Mouse (Mus musculus) small intestine, adult 2 months (tissue): ENCODE data around the gene Lsamp. TPM values are rescaled to one million over a fixed set of nuclear protein-coding genes. Genes with fewer than 3 reads are reported as not detected.

ENCODE experiments used
- H3K27ac ChIP-seq: fragments of 200-500 bp; 2 replicates; pipeline ENCODE4 v1.5.1; 2012; ENCODE audit warnings: low read depth, low read length, control low read depth, inconsistent platforms; ENCODE audit not compliant: insufficient read depth
- H3K27me3 ChIP-seq: fragments of 200-500 bp; 2 replicates; pipeline ENCODE4 v1.6.1; 2012; ENCODE audit warnings: mild to moderate bottlenecking, moderate library complexity, low read length, inconsistent platforms; ENCODE audit not compliant: control insufficient read depth, insufficient read depth
- H3K36me3 ChIP-seq: fragments of 200-500 bp; 2 replicates; pipeline ENCODE4 v1.6.1; 2012; ENCODE audit warnings: mild to moderate bottlenecking, low read length, control low read depth, inconsistent platforms; ENCODE audit not compliant: control insufficient read depth, insufficient read depth
- H3K4me1 ChIP-seq: fragments of 200-500 bp; 2 replicates; pipeline ENCODE4 v1.6.1; 2012; ENCODE audit warnings: low read length, inconsistent platforms, mixed read lengths; ENCODE audit not compliant: control insufficient read depth, insufficient read depth, insufficient read length
- H3K4me3 ChIP-seq: fragments of 200-500 bp; 2 replicates; pipeline ENCODE4 v1.5.1; 2012; ENCODE audit warnings: low read depth, mild to moderate bottlenecking, control low read depth, inconsistent platforms, low read length, moderate library complexity
- CTCF ChIP-seq: fragments of 200-500 bp; IDR thresholded peaks from 2 replicates; pipeline ENCODE4 v1.5.1; 2012; ENCODE audit warnings: low read depth, mild to moderate bottlenecking, control low read depth, inconsistent platforms, low read length, moderate library complexity, mixed read lengths; ENCODE audit not compliant: insufficient replicate concordance, insufficient read length; ENCODE audit errors: extremely low read depth
- POLR2A ChIP-seq: fragments of 200-500 bp; IDR thresholded peaks from 2 replicates; pipeline ENCODE4 v1.6.1; 2012; ENCODE audit warnings: low read depth, mild to moderate bottlenecking, control low read depth, inconsistent platforms, low read length, moderate library complexity
- WGBS: fragments of 180-500 bp; shearing (Covaris S2); methylation state at CpG from one replicate; pipeline ENCODE4 v1.1.7; 2018; 5-methylcytosine and 5-hydroxymethylcytosine counted together
- polyA plus RNA-seq: library from polyadenylated mRNA; depleted of rRNA; stranded (reverse); fragments of >200 nt; gene quantifications from 2 replicates; pipeline ENCODE4 v1.2.3, GENCODE M21; 2012

Gene Lsamp
- polyA plus RNA-seq, 1 experiment: 0.08 TPM

- WGBS: 75% methylated on average over 6 of the region's 6 CpGs
- Histone ChIP-seq H3K36me3 (no peaks in the 10 kb centered on the region), H3K27me3 (no peaks in the 10 kb centered on the region), H3K27ac (no peak overlapping the region), H3K4me3 (no peak overlapping the region), H3K4me1 (no peaks in the 10 kb centered on the region)
- no peak for TF ChIP-seq CTCF
- no peak for TF ChIP-seq POLR2A
These were observed 1780.1 kb downstream of the Lsamp start for GRCm38 (mm10) chr16:41764285-41764684.

DNA sequence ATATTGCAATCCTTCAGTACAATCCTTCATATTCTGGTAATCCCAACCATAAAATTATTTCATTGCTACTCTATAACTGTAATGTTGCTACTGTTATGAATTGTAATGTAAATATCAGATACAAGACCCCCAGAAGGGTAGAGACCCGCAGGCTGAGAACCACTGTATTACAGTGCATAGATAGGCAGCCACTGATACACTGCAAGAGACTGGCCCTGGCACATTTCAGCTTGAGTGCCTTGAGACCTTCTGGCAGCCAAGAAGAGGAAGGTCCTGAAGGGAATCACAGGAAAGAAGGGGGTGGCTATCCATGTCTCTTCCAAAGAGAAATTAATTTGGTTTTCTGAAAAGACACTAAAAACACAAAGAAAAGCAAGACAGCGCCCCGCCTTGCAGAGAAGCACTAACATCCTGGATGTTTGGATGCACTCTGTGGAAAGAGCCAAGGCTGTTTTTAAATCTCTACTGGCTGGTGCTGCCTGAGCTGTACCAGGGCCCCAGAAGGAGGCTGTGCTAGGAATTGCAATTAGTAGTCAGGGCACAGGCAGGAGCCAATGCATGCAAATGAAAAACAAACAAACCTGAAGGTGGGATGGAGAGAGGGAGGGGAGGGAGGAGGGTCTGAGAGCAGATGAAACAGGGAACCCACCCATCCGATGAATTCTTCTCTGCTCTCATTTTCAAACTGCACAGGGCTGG, 1787.4 kb downstream of the Lsamp start:
- no peaks in the 10 kb centered on the region for H3K27me3 ChIP-seq
- no peaks in the 10 kb centered on the region for H3K36me3 ChIP-seq
- TF ChIP-seq POLR2A (no peak), CTCF (no peak)
- H3K4me1 ChIP-seq: no peaks in the 10 kb centered on the region
- H3K27ac ChIP-seq: no peak overlapping the region
- 59% methylated on average over 4 of the region's 4 CpGs for WGBS
- no peak overlapping the region for H3K4me3 ChIP-seq

DNA sequence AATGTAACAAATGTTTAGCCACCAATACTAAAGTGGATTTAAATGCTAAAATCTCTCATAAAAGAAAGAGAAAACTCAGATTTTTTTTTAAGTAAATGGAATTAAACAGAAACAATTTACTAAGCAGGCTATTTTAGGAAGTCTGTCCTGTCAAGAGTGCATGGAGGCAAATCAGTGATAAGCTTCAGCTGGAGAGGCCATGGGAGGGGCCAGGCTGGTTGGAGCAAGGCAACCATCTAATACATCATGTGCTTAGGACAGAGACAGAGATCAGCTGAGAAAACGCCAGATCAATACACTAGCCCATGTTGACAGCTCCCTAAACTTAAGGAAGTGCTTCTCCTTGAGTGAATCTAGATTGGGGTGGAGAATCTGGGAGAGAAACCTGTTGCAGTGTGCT, 1793.4 kb downstream of the Lsamp start:
- H3K4me1 ChIP-seq: no peaks in the 10 kb centered on the region
- TF ChIP-seq POLR2A: no peak
- no peak for TF ChIP-seq CTCF
- 68% methylated on average over 1 of the region's 1 CpGs for WGBS

DNA sequence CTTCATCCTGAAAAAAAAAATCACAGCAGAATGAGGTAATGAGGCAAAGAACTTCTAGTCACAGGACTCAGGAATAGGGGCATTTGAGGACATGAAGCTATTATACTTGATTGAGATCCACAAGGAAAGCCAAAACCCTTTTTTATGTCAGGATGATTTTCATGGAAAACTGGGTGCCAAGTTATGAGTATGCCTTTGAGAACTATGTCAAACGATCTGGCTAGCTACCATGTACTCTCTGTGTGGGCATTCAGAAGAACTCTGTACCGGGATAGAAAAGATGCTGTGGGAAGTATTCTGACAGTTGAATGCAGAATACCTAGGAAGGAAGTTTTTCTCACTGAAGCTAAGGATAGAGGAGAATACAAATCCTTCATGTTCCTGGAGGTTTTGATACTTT, 1801.4 kb downstream of the Lsamp start:
- Histone ChIP-seq H3K4me3 (no peak overlapping the region), H3K36me3 (no peaks in the 10 kb centered on the region), H3K27me3 (no peaks in the 10 kb centered on the region), H3K4me1 (no peaks in the 10 kb centered on the region), H3K27ac (no peak overlapping the region)
- 82% methylated on average over 2 of the region's 2 CpGs for WGBS
- TF ChIP-seq CTCF (no peak), POLR2A (no peak)

More for the DNA sequence above, 1793.4 kb downstream of the Lsamp start:
- H3K27me3 ChIP-seq: no peaks in the 10 kb centered on the region
- H3K4me3 ChIP-seq: no peak overlapping the region
- H3K27ac ChIP-seq: no peak overlapping the region
- H3K36me3 ChIP-seq: no peaks in the 10 kb centered on the region

DNA sequence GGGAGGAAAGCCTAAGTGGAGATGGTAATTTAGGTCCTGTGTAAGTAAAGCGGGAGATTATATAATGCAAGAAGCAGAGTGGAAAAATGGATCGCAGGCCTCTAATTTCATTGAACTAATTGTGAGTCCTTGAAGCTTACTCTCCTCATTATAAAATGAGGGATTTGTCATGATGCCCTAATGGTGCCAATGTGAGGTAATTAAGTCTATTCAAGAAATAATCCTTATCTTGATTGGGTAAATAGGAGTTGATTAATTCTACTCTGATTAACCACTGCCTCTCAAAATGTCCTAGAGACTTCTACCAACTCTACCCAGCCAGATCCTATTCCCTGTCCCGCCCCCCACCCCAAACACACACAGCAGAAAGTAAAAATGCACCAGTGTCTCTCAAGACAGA, 1802.5 kb downstream of the Lsamp start:
- Histone ChIP-seq H3K36me3 (no peaks in the 10 kb centered on the region), H3K4me3 (no peak overlapping the region), H3K27me3 (no peaks in the 10 kb centered on the region), H3K27ac (no peak overlapping the region), H3K4me1 (no peaks in the 10 kb centered on the region)
- WGBS: 84% methylated on average over 3 of the region's 3 CpGs
- TF ChIP-seq CTCF: no peak
- TF ChIP-seq POLR2A: no peak

GRCm38 (mm10) chr16:41787146-41787545, 1803.0 kb downstream of the Lsamp start:
- H3K4me1 ChIP-seq: no peaks in the 10 kb centered on the region
- 69% methylated on average over 1 of the region's 1 CpGs for WGBS
- H3K27me3 ChIP-seq: no peaks in the 10 kb centered on the region
- TF ChIP-seq CTCF (no peak), POLR2A (no peak)
- H3K4me3 ChIP-seq: no peak overlapping the region
- no peak overlapping the region for H3K27ac ChIP-seq
- H3K36me3 ChIP-seq: no peaks in the 10 kb centered on the region

DNA sequence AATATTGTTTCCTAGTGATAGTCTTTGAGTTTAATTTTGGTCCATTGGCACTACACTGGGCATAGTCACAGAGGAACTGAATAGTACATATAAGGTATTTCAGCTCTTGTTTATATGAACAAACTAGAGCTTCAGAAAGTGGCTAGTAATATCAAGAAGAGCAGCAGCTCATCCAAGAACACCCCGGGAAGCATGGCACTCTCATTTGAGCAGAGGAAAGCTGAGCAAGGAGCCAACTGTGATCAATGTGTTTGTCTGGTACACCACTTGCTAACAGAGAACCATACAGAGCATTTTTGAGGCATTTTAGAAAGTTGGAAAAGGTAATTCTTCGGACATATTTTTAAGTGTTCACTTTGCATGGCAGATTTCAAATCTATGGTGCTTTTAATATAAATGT, 1805.9 kb downstream of the Lsamp start:
- Histone ChIP-seq H3K36me3 (no peaks in the 10 kb centered on the region), H3K4me3 (no peak overlapping the region), H3K4me1 (no peaks in the 10 kb centered on the region), H3K27ac (no peak overlapping the region), H3K27me3 (no peaks in the 10 kb centered on the region)
- WGBS: 78% methylated on average over 2 of the region's 2 CpGs
- no peak for TF ChIP-seq POLR2A
- no peak for TF ChIP-seq CTCF
